Mouse (Mus musculus): Measurements from ENCODE around the gene Derl2.

Derl2 gene

GRCm38 (mm10) chr11:71019201-71020068 is at the start of gene Derl2, which contains the start of gene Mis12:
Gene Derl2 (minus strand): TSS chr11:71019841.
Gene Mis12 (plus strand): TSS chr11:71019611.
- DNase-seq, result peak; percentile 97 to 99

GRCm38 (mm10) chr11:71052554-71052953 is 32.9 kb upstream of the Derl2 start:
- no peak for DNase-seq

GRCm38 (mm10) chr11:71039526-71040298 is 20.1 kb upstream of the Derl2 start:
- no peak for DNase-seq

GRCm38 (mm10) chr11:71033163-71033761 is 13.6 kb upstream of the Derl2 start, which contains the start of gene 6330403K07Rik:
Gene 6330403K07Rik (minus strand): TSS chr11:71033513.
- DNase-seq, result peak; percentile 71 to 75

- DNase-seq, result peak; percentile 14 to 20
Measured at GRCm38 (mm10) chr11:71032491-71033162, 13.0 kb upstream of the Derl2 start.

- no peak for DNase-seq
Measured at GRCm38 (mm10) chr11:71032070-71032469, 12.4 kb upstream of the Derl2 start.

- DNase-seq, result no peak
Measured at GRCm38 (mm10) chr11:71029403-71030118, 9.9 kb upstream of the Derl2 start.

GRCm38 (mm10) chr11:71028280-71028679 is 8.6 kb upstream of the Derl2 start:
- DNase-seq, result no peak

- no peak for DNase-seq
Measured at GRCm38 (mm10) chr11:71018416-71019200, 1.0 kb downstream of the Derl2 start.

- DNase-seq, result no peak
Measured at GRCm38 (mm10) chr11:71017051-71017450, 2.6 kb downstream of the Derl2 start.

- DNase-seq, result no peak
Measured at GRCm38 (mm10) chr11:71012743-71013142, 6.9 kb downstream of the Derl2 start.

- no peak for DNase-seq
Measured at GRCm38 (mm10) chr11:71008321-71008720, 11.3 kb downstream of the Derl2 start.

- no peak for DNase-seq
Measured at GRCm38 (mm10) chr11:71007831-71008230, 11.8 kb downstream of the Derl2 start.

GRCm38 (mm10) chr11:71007026-71007425 is 12.6 kb downstream of the Derl2 start:
- DNase-seq, result no peak

- DNase-seq, result no peak
Measured at GRCm38 (mm10) chr11:71005046-71005445, 14.6 kb downstream of the Derl2 start.

- DNase-seq, result peak; percentile 98 to 99
Measured at GRCm38 (mm10) chr11:71004316-71004773, 15.3 kb downstream of the Derl2 start, which contains the start of gene Dhx33. Gene Dhx33 (minus strand): TSS chr11:71004437.

GRCm38 (mm10) chr11:71003611-71004315 is 15.9 kb downstream of the Derl2 start:
- DNase-seq, result no peak

GRCm38 (mm10) chr11:71001167-71001566 is 18.5 kb downstream of the Derl2 start:
- no peak for DNase-seq

- peak; percentile 98 for DNase-seq
Measured at GRCm38 (mm10) chr11:70982557-70983228, 36.9 kb downstream of the Derl2 start, which contains the start of gene C1qbp. Gene C1qbp (minus strand): TSS chr11:70983026.

Data from kidney, postnatal 4 days (tissue).